Mouse (Mus musculus) CH12.LX (cell line): Measurements from ENCODE around the gene Ulk4. TPM values are rescaled to one million over a fixed set of nuclear protein-coding genes. Genes with fewer than 3 reads are reported as not detected.

Experiments
- DNase-seq: peaks from one replicate; pipeline ENCODE4 v3.0.0-alpha.2; 2013; ENCODE audit errors: extremely low read depth
- H3K27ac ChIP-seq: 2 replicates; pipeline ENCODE4 v1.5.1; 2012; ENCODE audit warnings: low read depth, mild to moderate bottlenecking, control low read depth, moderate library complexity; ENCODE audit not compliant: insufficient read depth
- H3K27me3 ChIP-seq: replicated peaks from 2 replicates; pipeline ENCODE3; 2012; ENCODE audit warnings: inconsistent platforms
- H3K36me3 ChIP-seq, 2 experiments: replicated peaks in 1 of 2; 2 replicates each; pipeline versions ENCODE3 to v1.6.1; 2012; ENCODE audit warnings: inconsistent platforms in 1 of 2, low read length in 1 of 2, mild to moderate bottlenecking in 1 of 2, mixed read lengths in 1 of 2, moderate library complexity in 1 of 2; ENCODE audit not compliant: control insufficient read depth in 1 of 2, insufficient read depth in 1 of 2
- H3K4me1 ChIP-seq, 2 experiments: 2 replicates each; pipeline ENCODE4 v1.6.1; 2012; ENCODE audit warnings: inconsistent platforms in 1 of 2, moderate library complexity in 1 of 2; ENCODE audit not compliant: insufficient read depth in 2 of 2, control insufficient read depth in 1 of 2
- H3K4me2 ChIP-seq: 2 replicates; pipeline ENCODE4 v1.6.1; 2012; ENCODE audit warnings: low read depth, mild to moderate bottlenecking, control low read depth; ENCODE audit not compliant: poor library complexity, insufficient read depth, severe bottlenecking
- H3K4me3 ChIP-seq, 3 experiments: fragments of 150-350 bp in 1 of 3; sonication (generic) in 1 of 3; replicated peaks in 1 of 3; 2 replicates each; pipeline versions ENCODE3 to v1.5.1; 2011 to 2012; ENCODE audit warnings: low read depth in 2 of 3, low read length in 2 of 3, mild to moderate bottlenecking in 2 of 3, moderate library complexity in 2 of 3, control low read depth in 1 of 3, improper control_type of control experiment in 1 of 3, inconsistent platforms in 1 of 3, mixed read lengths in 1 of 3; ENCODE audit not compliant: poor library complexity in 1 of 3
- H3K79me2 ChIP-seq: replicated peaks from 2 replicates; pipeline ENCODE4 v1.6.1; 2012; ENCODE audit warnings: mild to moderate bottlenecking, moderate library complexity; ENCODE audit not compliant: control insufficient read depth, poor library complexity, insufficient read depth, severe bottlenecking; ENCODE audit errors: extremely low read depth
- H3K9ac ChIP-seq: 2 replicates; pipeline ENCODE4 v1.6.1; 2012; ENCODE audit warnings: low read depth, mild to moderate bottlenecking, control low read depth, moderate library complexity; ENCODE audit not compliant: insufficient read depth
- H3K9me3 ChIP-seq: replicated peaks from 2 replicates; pipeline ENCODE3; 2012; ENCODE audit warnings: low read length, inconsistent platforms, mixed read lengths
- BHLHE40 ChIP-seq: IDR thresholded peaks from 2 replicates; pipeline ENCODE4 v1.6.1; 2011; ENCODE audit warnings: mild to moderate bottlenecking, low read depth, low read length, improper control_type of control experiment
- CHD1 ChIP-seq: IDR thresholded peaks from 2 replicates; pipeline ENCODE4 v1.6.1; 2012; ENCODE audit warnings: low read depth, low read length, improper control_type of control experiment, inconsistent platforms
- CHD2 ChIP-seq: IDR thresholded peaks from 2 replicates; pipeline ENCODE4 v1.6.1; 2011; ENCODE audit warnings: low read length, improper control_type of control experiment
- CTCF ChIP-seq, 2 experiments: IDR thresholded peaks in 1 of 2; conservative IDR thresholded peaks in 1 of 2; 2 replicates each; pipeline ENCODE4 v1.5.1; 2011 to 2012; ENCODE audit warnings: low read depth in 2 of 2, low read length in 2 of 2, improper control_type of control experiment in 1 of 2, inconsistent platforms in 1 of 2, mild to moderate bottlenecking in 1 of 2, moderate library complexity in 1 of 2
- E2F4 ChIP-seq: IDR thresholded peaks from 2 replicates; pipeline ENCODE4 v1.6.1; 2011; ENCODE audit warnings: low read depth, low read length, improper control_type of control experiment; ENCODE audit not compliant: insufficient replicate concordance
- HCFC1 ChIP-seq: IDR thresholded peaks from 2 replicates; pipeline ENCODE4 v1.6.1; 2012; ENCODE audit warnings: low read depth, mild to moderate bottlenecking, inconsistent platforms, low read length, improper control_type of control experiment
- JUN ChIP-seq: IDR thresholded peaks from 2 replicates; pipeline ENCODE4 v1.6.1; 2011; ENCODE audit warnings: low read depth, mild to moderate bottlenecking, low read length, improper control_type of control experiment, moderate library complexity; ENCODE audit not compliant: insufficient read depth
- MAZ ChIP-seq: IDR thresholded peaks from 2 replicates; pipeline ENCODE4 v1.6.1; 2012; ENCODE audit warnings: low read depth, mild to moderate bottlenecking, inconsistent platforms, low read length, improper control_type of control experiment, moderate library complexity
- MEF2A ChIP-seq: IDR thresholded peaks from 2 replicates; pipeline ENCODE4 v1.6.1; 2014; ENCODE audit warnings: low read depth, mild to moderate bottlenecking, inconsistent platforms, low read length, improper control_type of control experiment, borderline replicate concordance
- MXI1 ChIP-seq: IDR thresholded peaks from 2 replicates; pipeline ENCODE4 v1.6.1; 2011; ENCODE audit warnings: mild to moderate bottlenecking, low read depth, low read length, improper control_type of control experiment
- NELFE ChIP-seq: IDR thresholded peaks from 2 replicates; pipeline ENCODE4 v1.6.1; 2011; ENCODE audit warnings: low read depth, low read length, improper control_type of control experiment
- NRF1 ChIP-seq: IDR thresholded peaks from 2 replicates; pipeline ENCODE4 v1.6.1; 2014; ENCODE audit warnings: low read depth, mild to moderate bottlenecking, inconsistent platforms, low read length, improper control_type of control experiment, moderate library complexity
- POLR2AphosphoS2 ChIP-seq: IDR thresholded peaks from 2 replicates; pipeline ENCODE4 v1.6.1; 2011; ENCODE audit warnings: low read depth, low read length, improper control_type of control experiment
- RAD21 ChIP-seq: IDR thresholded peaks from 2 replicates; pipeline ENCODE4 v1.6.1; 2011; ENCODE audit warnings: low read depth, mild to moderate bottlenecking, low read length, improper control_type of control experiment, moderate library complexity
- RCOR1 ChIP-seq: conservative IDR thresholded peaks from 2 replicates; pipeline ENCODE4 v1.6.1; 2012; ENCODE audit warnings: low read depth, mild to moderate bottlenecking, inconsistent platforms, low read length, improper control_type of control experiment
- SMC3 ChIP-seq: IDR thresholded peaks from 2 replicates; pipeline ENCODE4 v1.6.1; 2011; ENCODE audit warnings: low read depth, low read length, improper control_type of control experiment
- TCF12 ChIP-seq: IDR thresholded peaks from 2 replicates; pipeline ENCODE4 v1.6.1; 2014; ENCODE audit warnings: low read depth, mild to moderate bottlenecking, inconsistent platforms, low read length, improper control_type of control experiment
- USF2 ChIP-seq: conservative IDR thresholded peaks from 2 replicates; pipeline ENCODE4 v1.6.1; 2011; ENCODE audit warnings: low read depth, low read length, improper control_type of control experiment
- ZC3H11A ChIP-seq: IDR thresholded peaks from 2 replicates; pipeline ENCODE4 v1.6.1; 2012; ENCODE audit warnings: low read depth, mild to moderate bottlenecking, inconsistent platforms, low read length, improper control_type of control experiment
- ZMIZ1 ChIP-seq: IDR thresholded peaks from 2 replicates; pipeline ENCODE4 v1.6.1; 2012; ENCODE audit warnings: low read depth, mild to moderate bottlenecking, inconsistent platforms, low read length, improper control_type of control experiment
- dilution Hi-C: fragments of 300-500 bp; cut with MboI; formaldehyde crosslinking; loops from 2 replicates; pipeline ENCODE4 v1.14.3; 2020; ENCODE audit warnings: low sequenced_read_pairs; ENCODE audit not compliant: extremely low pct_unique_long_range_greater_than_20kb, extremely low pct_ligation_motif_present
- in situ Hi-C: fragments of 300-500 bp; cut with MboI; formaldehyde crosslinking; loops from 3 replicates; pipeline ENCODE4 v1.14.3; 2019; ENCODE audit warnings: low sequenced_read_pairs, low pct_ligation_motif_present, low pct_unique_long_range_greater_than_20kb, mixed read lengths
- polyA plus RNA-seq: library from polyadenylated mRNA; unstranded; fragments of >175 nt; gene quantifications from 2 replicates; pipeline ENCODE4 v1.2.1, GENCODE M21; 2012; ENCODE audit warnings: low read depth; ENCODE audit not compliant: insufficient read length
- total RNA-seq, 2 experiments: library from RNA; depleted of rRNA; stranded (reverse); fragments of 300-350 nt in 1 of 2; fragments of >200 nt in 1 of 2; gene quantifications; 2 replicates each; pipeline ENCODE4 v1.2.3; 2012 to 2014

The Ulk4 gene
- total and polyA plus RNA-seq, 3 experiments: 1.6 to 25.8 (median 18.5) TPM

GRCm38 (mm10) chr9:120989806-120990700, 286.9 kb downstream of the Ulk4 start:
- dilution Hi-C loops (no loop called here), in situ Hi-C loops (no loop called here)
- no peak overlapping the region for H3K27ac ChIP-seq
- no peaks in the 10 kb centered on the region for H3K9me3 ChIP-seq
- no peak overlapping the region for H3K4me2 ChIP-seq
- no peak overlapping the region for H3K4me3 ChIP-seq
- H3K79me2 ChIP-seq: no peaks in the 10 kb centered on the region
- DNase-seq: no peak
- H3K9ac ChIP-seq: no peak overlapping the region
- H3K36me3 ChIP-seq: peaks cover 0 to 4% of the 10 kb centered on the region in 2 experiments
- no peaks in the 10 kb centered on the region for H3K27me3 ChIP-seq
- peaks cover 7 to 12% of the 10 kb centered on the region in 2 experiments; a peak in 3 of 4 replicates for H3K4me1 ChIP-seq
- TF ChIP-seq MAZ (no peak), NRF1 (no peak), ZC3H11A (no peak), MXI1 (no peak), BHLHE40 (no peak), POLR2AphosphoS2 (no peak), SMC3 (no peak), HCFC1 (no peak), JUN (no peak)

- Histone ChIP-seq H3K27ac (no peak overlapping the region), H3K4me1 (peaks cover 2 to 3% of the 10 kb centered on the region in 2 experiments; a peak in 3 of 4 replicates), H3K4me2 (no peak overlapping the region), H3K9ac (no peak overlapping the region), H3K27me3 (no peaks in the 10 kb centered on the region), H3K79me2 (no peaks in the 10 kb centered on the region)
- dilution Hi-C loops: no loop called here
- TF ChIP-seq NRF1: no peak
- no peak for TF ChIP-seq SMC3
- no peak for TF ChIP-seq MAZ
- TF ChIP-seq USF2: no peak
- no peak for TF ChIP-seq JUN
- no peak for TF ChIP-seq RCOR1
- TF ChIP-seq, all 38 proteins: peak for 0
- Histone ChIP-seq H3K4me3 (no peak overlapping the region), H3K36me3 (peaks cover 0 to 6% of the 10 kb centered on the region in 2 experiments), H3K9me3 (no peaks in the 10 kb centered on the region)
- no peak for DNase-seq
- in situ Hi-C loops: no loop called here
These were observed 288.9 kb downstream of the Ulk4 start for GRCm38 (mm10) chr9:120988088-120988487.

- no peak for TF ChIP-seq SMC3
- no peak for TF ChIP-seq MXI1
- no peak for TF ChIP-seq JUN
- TF ChIP-seq BHLHE40: no peak
- no peak for TF ChIP-seq CTCF (conservative IDR thresholded peaks at IDR 0.05 in 1 of 2, IDR thresholded peaks at IDR 0.05 in 1 of 2; ENCODE audit: low read depth in 2 of 2, low read length in 2 of 2)
- TF ChIP-seq ZMIZ1: no peak
- TF ChIP-seq ZC3H11A: no peak
- no peak for TF ChIP-seq E2F4
- no peak for TF ChIP-seq NRF1
- no peak for TF ChIP-seq RAD21
- no peak for TF ChIP-seq TCF12
- no peak for TF ChIP-seq NELFE
- no peak for TF ChIP-seq CHD2
- TF ChIP-seq CHD1: no peak
- TF ChIP-seq MEF2A: no peak
- no peak for TF ChIP-seq USF2
- Histone ChIP-seq H3K4me3 (no peak overlapping the region), H3K9ac (no peak overlapping the region), H3K9me3 (no peaks in the 10 kb centered on the region), H3K27ac (no peak overlapping the region), H3K79me2 (no peaks in the 10 kb centered on the region), H3K4me1 (no peaks in the 10 kb centered on the region), H3K4me2 (no peak overlapping the region), H3K27me3 (no peaks in the 10 kb centered on the region), H3K36me3 (peaks cover 0 to 6% of the 10 kb centered on the region in 2 experiments)
- no peak for DNase-seq
- dilution Hi-C loops (no loop called here), in situ Hi-C loops (no loop called here)
These were observed 290.0 kb downstream of the Ulk4 start for GRCm38 (mm10) chr9:120986994-120987393.
